Mouse (Mus musculus): ENCODE results near the gene Gm13285.
"Not testable (repeated sequence)": the region's sequence is repeated elsewhere in the genome, so short reads cannot be mapped to it uniquely, and the experiment has no call there.

The Gm13285 gene

GRCm38 (mm10) chr4:88799365-88799764 lies at the start of gene Gm13285:
TSS of gene Gm13285 (plus strand) at chr4:88799665.
- ATAC-seq (ENCODE audit: insufficient number of reproducible peaks, low FRiP score, low TSS enrichment), result not testable (repeated sequence)

- ATAC-seq (ENCODE audit: insufficient number of reproducible peaks, low FRiP score, low TSS enrichment), result no peak
These were observed 49.5 kb upstream of the Gm13285 start for GRCm38 (mm10) chr4:88749926-88750325.

GRCm38 (mm10) chr4:88754818-88755340 lies 44.6 kb upstream of the Gm13285 start, which contains the start of gene Gm13271:
TSS of gene Gm13271 (plus strand) at chr4:88754868.
- not testable (repeated sequence) for ATAC-seq (ENCODE audit: insufficient number of reproducible peaks, low FRiP score, low TSS enrichment)

- ATAC-seq (ENCODE audit: insufficient number of reproducible peaks, low FRiP score, low TSS enrichment), result not testable (repeated sequence)
These were observed 42.6 kb upstream of the Gm13285 start for GRCm38 (mm10) chr4:88756581-88757513.

GRCm38 (mm10) chr4:88757628-88758031 lies 41.8 kb upstream of the Gm13285 start:
- peak; percentile 100 for ATAC-seq (ENCODE audit: insufficient number of reproducible peaks, low FRiP score, low TSS enrichment)

- ATAC-seq (ENCODE audit: insufficient number of reproducible peaks, low FRiP score, low TSS enrichment), result not testable (repeated sequence)
These were observed 40.7 kb upstream of the Gm13285 start for GRCm38 (mm10) chr4:88758751-88759150.

- ATAC-seq (ENCODE audit: insufficient number of reproducible peaks, low FRiP score, low TSS enrichment), result not testable (repeated sequence)
These were observed 39.7 kb upstream of the Gm13285 start, which contains the start of gene Gm13283 for GRCm38 (mm10) chr4:88759610-88760268. TSS of gene Gm13283 (plus strand) at chr4:88760119.

GRCm38 (mm10) chr4:88760431-88760830 lies 39.0 kb upstream of the Gm13285 start:
- not testable (repeated sequence) for ATAC-seq (ENCODE audit: insufficient number of reproducible peaks, low FRiP score, low TSS enrichment)

GRCm38 (mm10) chr4:88761776-88762175 lies 37.7 kb upstream of the Gm13285 start:
- ATAC-seq (ENCODE audit: insufficient number of reproducible peaks, low FRiP score, low TSS enrichment), result not testable (repeated sequence)

GRCm38 (mm10) chr4:88762341-88762740 lies 37.1 kb upstream of the Gm13285 start:
- not testable (repeated sequence) for ATAC-seq (ENCODE audit: insufficient number of reproducible peaks, low FRiP score, low TSS enrichment)

GRCm38 (mm10) chr4:88763384-88764018 lies 36.0 kb upstream of the Gm13285 start:
- ATAC-seq (ENCODE audit: insufficient number of reproducible peaks, low FRiP score, low TSS enrichment), result peak; percentile 76; the same call in 1 of the 2 replicates

GRCm38 (mm10) chr4:88773534-88773933 lies 25.9 kb upstream of the Gm13285 start, which contains the start of gene Gm13290:
TSS of gene Gm13290 (plus strand) at chr4:88773834.
- ATAC-seq (ENCODE audit: insufficient number of reproducible peaks, low FRiP score, low TSS enrichment), result not testable (repeated sequence)

- ATAC-seq (ENCODE audit: insufficient number of reproducible peaks, low FRiP score, low TSS enrichment), result not testable (repeated sequence)
These were observed 22.8 kb upstream of the Gm13285 start, which contains the start of gene Gm13289 for GRCm38 (mm10) chr4:88776622-88777021. TSS of gene Gm13289 (plus strand) at chr4:88776922.

GRCm38 (mm10) chr4:88779550-88779949 lies 19.9 kb upstream of the Gm13285 start, which contains the start of gene Gm13272:
TSS of gene Gm13272 (plus strand) at chr4:88779850.
- ATAC-seq (ENCODE audit: insufficient number of reproducible peaks, low FRiP score, low TSS enrichment), result not testable (repeated sequence)

- ATAC-seq (ENCODE audit: insufficient number of reproducible peaks, low FRiP score, low TSS enrichment), result not testable (repeated sequence)
These were observed 19.1 kb upstream of the Gm13285 start for GRCm38 (mm10) chr4:88780320-88780719.

GRCm38 (mm10) chr4:88781831-88782230 lies 17.6 kb upstream of the Gm13285 start, which contains the start of gene Ifnz:
TSS of gene Ifnz (plus strand) at chr4:88782131.
- ATAC-seq (ENCODE audit: insufficient number of reproducible peaks, low FRiP score, low TSS enrichment), result not testable (repeated sequence)

GRCm38 (mm10) chr4:88782335-88782734 lies 17.1 kb upstream of the Gm13285 start:
- ATAC-seq (ENCODE audit: insufficient number of reproducible peaks, low FRiP score, low TSS enrichment), result not testable (repeated sequence)

GRCm38 (mm10) chr4:88785409-88785808 lies 14.1 kb upstream of the Gm13285 start, which contains the start of gene Gm13276:
TSS of gene Gm13276 (plus strand) at chr4:88785709.
- ATAC-seq (ENCODE audit: insufficient number of reproducible peaks, low FRiP score, low TSS enrichment), result not testable (repeated sequence)

- not testable (repeated sequence) for ATAC-seq (ENCODE audit: insufficient number of reproducible peaks, low FRiP score, low TSS enrichment)
These were observed 11.1 kb upstream of the Gm13285 start, which contains the start of gene Gm13277 for GRCm38 (mm10) chr4:88788402-88788801. TSS of gene Gm13277 (plus strand) at chr4:88788632.

GRCm38 (mm10) chr4:88791250-88791649 lies 8.2 kb upstream of the Gm13285 start, which contains the start of gene Gm13278:
TSS of gene Gm13278 (plus strand) at chr4:88791550.
- ATAC-seq (ENCODE audit: insufficient number of reproducible peaks, low FRiP score, low TSS enrichment), result not testable (repeated sequence)
